Mouse (Mus musculus) CH12.LX (cell line): ENCODE measurements around the gene Tmcc1.

Experiments used
- CHD1 ChIP-seq: IDR thresholded peaks from 2 replicates; pipeline ENCODE4 v1.6.1; 2012; ENCODE audit warnings: low read depth, low read length, improper control_type of control experiment, inconsistent platforms
- CTCF ChIP-seq, 2 experiments: IDR thresholded peaks in 1 of 2; conservative IDR thresholded peaks in 1 of 2; 2 replicates each; pipeline ENCODE4 v1.5.1; 2011 to 2012; ENCODE audit warnings: low read depth in 2 of 2, low read length in 2 of 2, improper control_type of control experiment in 1 of 2, inconsistent platforms in 1 of 2, mild to moderate bottlenecking in 1 of 2, moderate library complexity in 1 of 2
- NELFE ChIP-seq: IDR thresholded peaks from 2 replicates; pipeline ENCODE4 v1.6.1; 2011; ENCODE audit warnings: low read depth, low read length, improper control_type of control experiment
- POLR2A ChIP-seq: IDR thresholded peaks from 2 replicates; pipeline ENCODE4 v1.6.1; 2011; ENCODE audit warnings: low read depth, mild to moderate bottlenecking, improper control_type of control experiment, low read length
- POLR2AphosphoS2 ChIP-seq: IDR thresholded peaks from 2 replicates; pipeline ENCODE4 v1.6.1; 2011; ENCODE audit warnings: low read depth, low read length, improper control_type of control experiment

- TF ChIP-seq CTCF (conservative IDR thresholded peaks at IDR 0.05 in 1 of 2, IDR thresholded peaks at IDR 0.05 in 1 of 2; ENCODE audit: low read depth in 2 of 2, low read length in 2 of 2), result no peak
- no peak for TF ChIP-seq NELFE
- no peak for TF ChIP-seq POLR2A
- TF ChIP-seq CHD1, result no peak
- TF ChIP-seq POLR2AphosphoS2, result no peak
Measured at GRCm38 (mm10) chr6:115971273-115972060, 221.8 kb downstream of the Tmcc1 start.
